Mouse (Mus musculus): ENCODE measurements around the gene Nudc.
"Not testable (repeated sequence)": the region's sequence is repeated elsewhere in the genome, so short reads cannot be mapped to it uniquely, and the experiment has no call there.

The Nudc gene

GRCm38 (mm10) chr4:133536081-133536480 is 9.7 kb downstream of the Nudc start:
- DNase-seq (ENCODE audit: low spot score) = no peak

DNA sequence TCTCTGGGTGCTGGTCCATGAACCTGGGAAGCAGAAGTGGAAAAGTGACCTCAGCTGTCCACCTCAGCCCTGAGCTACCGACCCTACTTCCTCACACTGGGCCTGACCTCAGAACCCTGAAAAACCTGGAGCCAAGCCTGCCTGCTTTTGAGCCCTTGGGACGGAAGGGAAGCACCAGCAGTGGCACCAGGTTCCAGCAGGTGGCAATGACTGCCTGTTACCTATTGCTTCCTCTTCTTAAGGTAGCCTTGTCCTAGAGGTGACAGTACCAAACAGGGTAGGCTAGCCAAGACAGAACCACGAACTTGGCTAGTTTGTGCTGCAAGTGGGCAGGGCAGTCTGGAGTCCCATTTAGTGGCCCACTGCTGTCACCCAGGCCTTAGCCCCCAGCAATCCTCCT is 13.0 kb downstream of the Nudc start:
- no peak for DNase-seq (ENCODE audit: low spot score)

DNA sequence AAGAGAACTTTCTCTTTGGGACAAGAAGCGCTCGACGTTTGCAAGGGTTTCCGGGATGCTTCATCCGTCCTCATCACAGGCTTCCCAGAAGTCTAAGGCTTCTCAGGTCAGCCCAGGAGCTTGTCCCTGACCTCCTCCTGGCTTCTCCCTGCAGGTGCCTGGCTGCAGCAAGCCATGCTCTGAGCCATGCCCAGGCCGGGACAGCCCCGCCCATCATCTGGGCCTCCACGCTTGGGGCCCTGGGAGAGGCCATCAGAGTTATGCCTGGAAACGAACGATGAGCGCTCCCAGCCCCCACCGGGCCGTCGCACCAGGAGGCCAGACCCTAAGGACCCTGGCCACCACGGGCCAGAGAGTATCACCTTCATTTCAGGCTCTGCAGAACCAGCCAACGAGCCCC is 18.0 kb downstream of the Nudc start:
- no peak for DNase-seq (ENCODE audit: low spot score)

DNA sequence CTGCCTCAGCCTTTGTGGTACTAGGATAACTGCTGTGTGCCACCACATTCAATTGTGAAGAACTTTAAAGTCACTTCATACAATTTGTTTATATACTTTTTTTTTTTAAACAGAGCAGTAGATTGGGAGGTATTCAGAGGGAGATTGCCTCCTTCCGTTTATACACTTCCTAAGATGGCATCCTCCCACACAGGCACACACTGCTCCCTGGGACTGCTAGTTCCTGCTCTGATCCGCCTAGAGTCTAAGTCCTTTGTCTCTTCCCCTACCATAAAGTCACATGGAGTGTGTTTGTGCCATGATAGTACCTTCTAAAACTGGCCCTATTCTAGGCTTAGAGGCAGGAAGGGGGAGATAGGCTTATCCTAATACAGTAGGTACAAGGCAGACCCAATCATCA is 24.3 kb downstream of the Nudc start:
- no peak for DNase-seq (ENCODE audit: low spot score)

DNA sequence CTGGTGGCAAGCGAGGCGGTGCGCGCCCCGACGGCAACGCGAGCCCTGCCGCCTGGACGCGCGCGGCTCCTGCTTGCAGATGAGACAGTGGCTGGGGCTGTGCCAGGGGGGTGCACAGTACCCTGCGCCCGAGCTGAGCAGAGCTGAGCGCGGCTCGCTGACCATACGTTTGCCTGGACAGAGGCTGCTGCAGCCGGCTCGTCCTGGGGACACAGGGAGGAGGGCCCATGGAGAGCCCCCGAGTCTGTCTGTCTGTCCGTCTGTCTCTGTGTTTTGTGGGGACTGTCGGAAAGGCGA is 26.5 kb downstream of the Nudc start:
- DNase-seq (ENCODE audit: low spot score) = no peak

DNA sequence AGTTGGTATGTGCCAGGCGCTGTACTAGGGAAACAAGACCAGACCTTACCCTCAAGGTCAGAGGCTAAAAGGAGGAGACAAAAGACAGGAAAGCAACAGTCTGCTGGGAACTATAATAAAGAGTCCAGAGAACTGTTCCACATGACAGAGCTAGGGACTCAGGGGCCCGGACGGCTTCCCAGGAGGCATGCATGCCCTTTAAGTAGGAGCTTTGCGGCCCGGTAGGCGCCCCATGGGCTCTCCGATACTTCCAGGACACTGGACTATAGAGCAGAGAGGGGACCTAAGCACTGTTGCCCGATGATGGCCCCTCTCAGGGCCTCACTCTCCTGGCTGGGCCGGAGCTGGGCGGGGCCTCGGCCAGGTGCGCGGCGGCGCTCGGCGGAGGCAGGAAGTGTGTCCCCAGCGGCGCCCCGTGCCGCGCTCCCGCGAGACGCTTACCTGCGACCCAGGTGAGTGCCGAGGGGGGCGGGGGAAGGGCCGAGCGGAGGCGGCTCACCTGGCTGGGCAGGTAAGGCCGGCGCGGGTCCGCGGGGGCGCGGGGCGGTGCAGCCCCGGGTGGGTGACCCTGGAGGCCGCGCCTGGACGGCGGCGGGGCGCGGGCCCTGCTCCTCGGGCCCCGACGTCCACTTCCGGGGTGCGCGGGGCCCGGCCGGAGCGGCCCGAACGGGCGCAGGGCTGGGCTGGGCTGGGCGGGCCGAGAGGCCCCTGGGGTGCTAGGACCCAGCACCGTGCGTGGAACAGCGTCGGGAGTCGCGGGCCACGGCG is 27.0 kb downstream of the Nudc start, which contains the start of gene Kdf1:
Gene Kdf1, plus strand, starts transcription at position 363 of the 768 bp plus-strand sequence.
- DNase-seq (ENCODE audit: low spot score) = no peak

DNA sequence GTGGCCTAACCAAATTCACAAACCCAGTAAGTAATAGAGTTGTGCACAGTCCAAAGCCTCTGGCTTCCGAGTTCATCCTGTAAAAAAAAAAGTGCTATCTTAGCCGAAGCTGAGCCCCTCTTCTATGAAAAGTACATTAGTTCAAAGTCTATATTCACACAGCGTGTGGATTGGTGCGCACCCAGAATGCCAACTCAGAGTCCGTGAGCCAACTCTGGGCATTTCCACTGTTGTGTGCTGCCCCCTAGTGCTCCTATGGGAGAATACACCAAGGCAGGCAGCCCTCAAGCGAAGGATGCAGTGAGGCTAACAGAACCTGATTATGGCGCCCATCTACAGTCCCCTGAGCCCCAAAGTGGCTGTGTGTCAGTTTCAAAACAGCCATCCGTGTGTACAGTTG is 32.8 kb downstream of the Nudc start:
- DNase-seq (ENCODE audit: low spot score) = peak; percentile 35

GRCm38 (mm10) chr4:133512511-133512910 is 33.3 kb downstream of the Nudc start:
- DNase-seq (ENCODE audit: low spot score) = not testable (repeated sequence)

- no peak for DNase-seq (ENCODE audit: low spot score)
These were observed 34.7 kb downstream of the Nudc start for GRCm38 (mm10) chr4:133511050-133511449.

DNA sequence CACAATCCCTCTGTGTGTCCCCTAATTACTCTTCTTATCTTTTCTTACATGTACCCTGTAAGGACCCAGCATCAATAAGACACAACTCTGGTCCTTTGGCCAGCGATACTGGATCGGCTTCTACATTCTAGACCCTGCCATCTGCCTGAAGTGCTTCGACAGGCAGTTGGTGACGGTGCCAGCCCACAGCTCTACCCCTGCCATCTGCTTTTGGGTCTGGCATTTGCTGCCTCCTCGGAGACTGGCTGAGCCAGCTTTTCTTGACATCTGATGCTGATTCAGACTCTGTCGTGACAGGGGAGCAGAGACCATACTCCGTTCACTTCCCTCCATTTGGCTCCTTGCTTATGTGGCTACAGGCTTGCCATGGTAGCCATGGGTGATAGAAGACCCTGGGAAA is 36.8 kb downstream of the Nudc start:
- DNase-seq (ENCODE audit: low spot score) = no peak

GRCm38 (mm10) chr4:133506573-133506972 is 39.2 kb downstream of the Nudc start:
- DNase-seq (ENCODE audit: low spot score) = no peak

DNA sequence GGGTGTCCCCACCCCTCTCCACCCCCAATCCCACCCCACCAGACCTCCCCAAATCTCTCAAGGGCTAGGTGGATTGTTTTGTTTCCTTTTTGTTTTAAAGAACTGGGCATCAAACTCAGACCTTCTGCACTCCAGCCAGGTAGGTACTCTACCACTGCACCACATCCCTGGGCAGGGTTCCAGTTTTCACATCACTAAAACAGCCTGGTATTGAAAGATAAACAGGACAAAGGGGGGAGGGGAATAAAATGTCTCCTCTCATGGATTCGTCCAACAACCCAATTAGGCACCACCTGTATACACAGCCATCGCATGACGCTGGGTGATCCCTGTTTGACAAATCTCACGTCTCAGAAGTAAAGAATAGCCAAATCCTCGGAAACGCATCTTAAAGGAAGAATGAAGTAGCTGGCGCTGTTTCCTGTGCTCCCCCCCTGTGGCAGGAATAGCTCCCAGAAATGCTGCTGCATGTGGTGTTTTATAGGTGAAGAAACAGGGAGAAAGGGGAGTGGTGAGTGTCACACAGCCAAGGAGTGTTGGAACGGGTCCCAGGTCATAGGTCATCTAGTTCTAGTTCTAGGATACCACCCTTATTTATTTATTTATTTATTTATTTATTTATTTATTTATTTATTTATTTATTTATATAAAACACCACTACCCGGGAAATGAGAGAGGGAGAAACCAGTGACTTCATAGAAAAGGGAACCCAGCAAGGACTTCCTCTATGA is 40.9 kb downstream of the Nudc start:
- no peak for DNase-seq (ENCODE audit: low spot score)

DNA sequence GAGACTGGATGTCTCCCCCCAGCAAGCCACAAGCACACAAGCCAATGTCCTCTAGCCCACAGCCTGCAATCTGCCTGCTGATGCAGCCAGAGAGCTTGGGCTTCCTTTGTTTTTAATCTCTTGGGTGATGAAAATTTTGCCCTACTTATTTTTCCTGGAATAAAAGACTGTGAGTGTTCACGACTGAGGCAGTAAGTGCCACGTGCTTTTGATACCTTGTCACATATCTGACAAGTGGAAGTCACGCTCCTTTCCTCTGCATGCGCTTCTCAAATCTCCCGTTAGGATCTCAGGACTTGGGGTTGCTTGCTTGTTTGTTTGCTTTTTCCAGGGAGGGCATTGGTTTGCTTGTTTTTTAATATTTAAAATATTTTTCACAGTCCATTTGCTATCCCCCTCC is 41.5 kb downstream of the Nudc start:
- no peak for DNase-seq (ENCODE audit: low spot score)

DNA sequence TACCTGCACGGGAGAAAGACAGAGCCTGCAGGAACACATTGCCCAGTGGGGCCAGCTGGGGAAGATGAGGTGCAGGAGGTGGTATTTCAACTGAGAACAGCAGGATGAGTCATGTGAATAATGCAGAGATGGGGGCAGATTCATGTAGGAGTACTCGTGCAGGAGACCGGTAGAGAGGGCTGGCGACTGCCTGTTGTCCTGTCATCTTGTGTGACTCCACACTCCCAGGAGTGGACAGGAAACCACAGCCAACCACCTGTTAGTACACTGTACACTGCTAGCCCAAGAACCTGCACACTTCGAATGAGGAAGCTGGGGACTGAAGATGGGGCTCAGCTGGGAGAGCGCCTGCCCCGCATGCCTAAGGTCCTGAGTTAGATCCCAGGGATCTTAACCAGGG is 44.3 kb downstream of the Nudc start:
- no peak for DNase-seq (ENCODE audit: low spot score)

- no peak for DNase-seq (ENCODE audit: low spot score)
These were observed 47.6 kb downstream of the Nudc start, which contains the start of gene Trnp1 for GRCm38 (mm10) chr4:133498160-133498724. Trnp1 (minus strand) TSS chr4:133498550.

DNA sequence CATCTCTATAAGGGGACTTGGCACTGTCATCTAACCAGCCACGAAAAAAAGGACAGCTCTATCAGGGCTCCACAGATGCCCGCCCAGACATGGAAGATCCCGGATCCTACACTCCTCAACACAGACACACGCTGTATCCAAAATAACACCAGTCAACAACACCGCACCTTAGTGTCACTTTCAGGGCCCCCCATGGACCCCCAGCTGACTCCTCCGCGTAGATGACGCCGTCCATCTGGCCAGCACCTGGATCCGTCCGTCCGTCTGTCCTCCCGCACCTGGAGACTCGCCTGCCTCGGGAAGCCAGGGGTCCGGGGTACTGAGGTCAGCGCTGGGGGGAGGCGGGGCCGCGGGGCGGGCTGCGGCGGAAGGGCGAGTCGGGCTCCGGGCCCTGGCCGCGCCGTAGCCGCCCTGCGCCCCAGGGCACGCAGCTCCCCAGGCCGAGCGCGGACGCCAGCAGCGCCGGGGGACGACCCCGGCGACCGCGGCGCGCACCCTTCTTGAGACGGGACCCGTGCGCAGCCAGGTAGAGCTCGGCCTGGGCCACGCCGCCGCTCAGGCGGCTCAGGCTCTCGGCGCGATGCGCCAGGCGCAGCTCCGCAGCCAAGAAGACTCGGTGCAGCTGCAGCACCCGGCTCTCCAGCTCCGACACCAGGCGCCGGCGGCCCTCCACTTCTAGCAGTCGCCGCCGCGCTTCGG is 48.2 kb downstream of the Nudc start:
- DNase-seq (ENCODE audit: low spot score) = no peak

GRCm38 (mm10) chr4:133496738-133497445 is 48.9 kb downstream of the Nudc start:
- DNase-seq (ENCODE audit: low spot score) = no peak

- DNase-seq (ENCODE audit: low spot score) = no peak
These were observed 50.1 kb downstream of the Nudc start for GRCm38 (mm10) chr4:133495711-133496110.

DNA sequence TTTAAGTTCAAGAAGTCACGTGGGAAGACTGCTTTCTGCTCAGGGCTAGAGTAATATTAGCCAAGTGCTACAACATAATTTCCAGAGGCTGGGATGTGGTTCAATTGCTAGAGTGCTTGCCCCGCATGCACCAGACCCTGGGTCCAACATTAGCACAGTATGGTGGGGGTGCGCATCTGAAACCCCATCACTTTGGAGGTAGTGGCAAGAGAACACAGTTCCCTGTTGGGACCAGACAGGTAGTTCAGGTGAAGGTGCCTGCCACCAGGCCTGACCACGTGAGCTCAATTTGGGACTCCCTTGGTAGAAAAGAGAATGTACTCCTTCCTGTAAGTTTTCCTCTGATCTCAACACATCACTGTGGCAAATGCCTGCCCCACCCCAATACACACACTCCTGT is 50.9 kb downstream of the Nudc start:
- DNase-seq (ENCODE audit: low spot score) = no peak

DNA sequence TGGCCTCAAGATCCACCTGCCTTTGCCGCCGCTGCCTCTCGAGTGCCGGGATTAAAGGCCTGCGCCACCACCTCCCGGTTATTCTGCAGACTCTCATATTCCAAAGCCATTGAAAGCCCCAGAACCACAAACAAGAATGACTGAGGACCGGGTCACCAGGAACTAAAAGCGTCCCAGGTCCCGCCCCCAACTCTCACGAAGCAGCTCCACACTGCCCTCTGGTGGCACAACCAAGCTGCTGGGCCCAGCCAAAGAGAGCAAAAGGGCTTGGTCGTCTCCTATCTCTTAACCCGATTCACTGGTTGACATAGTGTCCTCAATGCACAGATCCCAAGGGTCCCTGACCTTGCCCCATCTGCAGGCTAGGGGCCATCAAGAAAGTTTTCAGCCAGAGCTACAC is 51.4 kb downstream of the Nudc start:
- DNase-seq (ENCODE audit: low spot score) = peak; percentile 74

DNA sequence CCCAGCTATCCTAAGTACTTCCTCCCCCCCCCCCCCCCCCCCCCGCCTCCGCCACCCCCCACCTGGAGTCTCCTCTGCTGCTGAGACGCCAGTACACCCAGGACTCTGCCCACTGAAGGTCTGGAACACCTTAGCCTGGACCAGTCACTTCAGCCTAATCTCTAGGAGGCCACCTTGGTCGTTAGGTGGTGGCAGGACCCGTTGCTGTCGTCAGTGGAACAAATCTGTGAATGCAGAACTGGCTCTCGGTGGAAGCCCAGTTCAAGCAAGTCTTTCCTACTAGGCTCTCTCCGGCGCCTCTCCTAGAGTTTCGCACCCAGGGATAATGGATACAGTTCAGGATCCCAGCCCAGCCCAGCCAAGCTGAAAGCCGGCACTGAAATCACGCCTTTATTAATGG is 51.9 kb downstream of the Nudc start:
- DNase-seq (ENCODE audit: low spot score) = no peak

GRCm38 (mm10) chr4:133491800-133492199 is 54.0 kb downstream of the Nudc start:
- no peak for DNase-seq (ENCODE audit: low spot score)
